ENCODE assay signal across 8 mouse cellular contexts in genomic region chr9:15033568-15034160, GRCm38 (mm10). TPM values are rescaled to one million over a fixed set of nuclear protein-coding genes. Genes with fewer than 3 reads are reported as not detected.
A peak's percentile ranks its signal among the peaks of the same experiment; 100 is the strongest.
DNase-seq lines count a peak whose midpoint lies in the region; ATAC-seq and TF ChIP-seq lines count a peak whose summit lies in the region.

No protein-coding gene starts in this region.

- no peak for TF ChIP-seq POLR2A in kidney, adult 2 months (IDR thresholded peaks at IDR 0.05; ENCODE audit: low read depth, low read length)
- no peak for TF ChIP-seq POLR2A in ES-Bruce4 (IDR thresholded peaks at IDR 0.05; ENCODE audit: insufficient read depth, low read length)

- no peaks in the 10 kb centered on the region for H3K27me3 ChIP-seq in kidney, adult 2 months (replicated peaks; ENCODE audit: control insufficient read depth, insufficient read depth, low read length)
- no peaks in the 10 kb centered on the region for H3K27me3 ChIP-seq in kidney, embryonic 16.5 days (ENCODE audit: insufficient read depth, low read length)
- H3K27me3 ChIP-seq in ES-Bruce4 (ENCODE audit: control insufficient read depth, insufficient read depth, low read length, poor library complexity, severe bottlenecking), result no peaks in the 10 kb centered on the region

- no peak for ATAC-seq in kidney, embryonic 16.5 days (ENCODE audit: low FRiP score, low TSS enrichment)
- peak; percentile 38 for ATAC-seq in inflammation-experienced regulatory T-cells, adult 6 months
- ATAC-seq in erythroblast, adult 5-6 weeks (replicated peaks; ENCODE audit: low FRiP score, poor library complexity, severe bottlenecking), result no peak

- no peak overlapping the region for H3K4me2 ChIP-seq in kidney, embryonic 16.5 days (replicated peaks; ENCODE audit: low read depth, low read length)

- TF ChIP-seq EP300 in ES-Bruce4 (IDR thresholded peaks at IDR 0.05; ENCODE audit: insufficient read depth, low read depth, low read length), result no peak

- WGBS in kidney, adult 2 months, result 67% methylated on average over 5 of the region's 5 CpGs
- WGBS in kidney, embryonic 16.5 days, result 78% methylated on average over 5 of the region's 5 CpGs

- peak; percentile 62 for TF ChIP-seq CTCF in kidney, adult 2 months (conservative IDR thresholded peaks at IDR 0.05; ENCODE audit: insufficient read depth, insufficient read length, low read depth, low read length)
- TF ChIP-seq CTCF in ES-Bruce4 (IDR thresholded peaks at IDR 0.05; ENCODE audit: low read depth, low read length), result peak; percentile 56

- DNase-seq in adrenal gland, adult 2 months, result peak; percentile 51
- no peak for DNase-seq in adrenal gland, adult 8-10 months
- DNase-seq in kidney, adult 2 months, result peak; percentile 42
- DNase-seq in testis, postnatal 10 days (ENCODE audit: low spot score), result peak; percentile 60

- H3K27ac ChIP-seq in kidney, adult 2 months (ENCODE audit: insufficient read depth, low read depth, low read length), result no peak overlapping the region
- no peak overlapping the region for H3K27ac ChIP-seq in kidney, embryonic 16.5 days (ENCODE audit: low read length)
- no peak overlapping the region for H3K27ac ChIP-seq in ES-Bruce4 (ENCODE audit: insufficient read depth, low read length)

- no peaks in the 10 kb centered on the region for H3K4me1 ChIP-seq in kidney, adult 2 months (ENCODE audit: control insufficient read depth, insufficient read depth, low read length)
- peaks cover 14% of the 10 kb centered on the region; the same call in 1 of the 2 replicates for H3K4me1 ChIP-seq in kidney, embryonic 16.5 days (ENCODE audit: insufficient read depth, low read length)
- H3K4me1 ChIP-seq in ES-Bruce4 (ENCODE audit: control insufficient read depth, insufficient read depth, low read length), result no peaks in the 10 kb centered on the region

- no peaks in the 10 kb centered on the region for H3K36me3 ChIP-seq in kidney, adult 2 months (ENCODE audit: control insufficient read depth, insufficient read depth, low read length)
- H3K36me3 ChIP-seq in kidney, embryonic 16.5 days (ENCODE audit: insufficient read depth, low read length), result no peaks in the 10 kb centered on the region
- no peaks in the 10 kb centered on the region for H3K36me3 ChIP-seq in ES-Bruce4 (ENCODE audit: control insufficient read depth, insufficient read depth, low read length, poor library complexity, severe bottlenecking)

- no peak overlapping the region for H3K9ac ChIP-seq in kidney, embryonic 16.5 days (replicated peaks; ENCODE audit: low read length)
- H3K9ac ChIP-seq in ES-Bruce4 (ENCODE audit: low read depth, poor library complexity, severe bottlenecking), result no peak overlapping the region

- no peak overlapping the region for H3K4me3 ChIP-seq in kidney, adult 2 months (ENCODE audit: insufficient read depth, low read depth, low read length)
- no peak overlapping the region for H3K4me3 ChIP-seq in kidney, embryonic 16.5 days (ENCODE audit: low read length)
- H3K4me3 ChIP-seq in ES-Bruce4 (ENCODE audit: low read depth, low read length), result no peak overlapping the region

- no peaks in the 10 kb centered on the region for H3K9me3 ChIP-seq in kidney, embryonic 16.5 days (ENCODE audit: low read length)
- H3K9me3 ChIP-seq in ES-Bruce4 (replicated peaks; ENCODE audit: control insufficient read depth, insufficient read depth, low read length, poor library complexity, severe bottlenecking), result no peaks in the 10 kb centered on the region

RNA-seq across cellular contexts. Expression of gene Panx1, which starts 11.6 kb away (rescaled TPM):
- 10 to 100 TPM in 1 of 2 experiments, 1 to 10 TPM in 1; 7.1 to 10.1 TPM for total RNA-seq in adrenal gland, adult 2 months (2021)
- 21.1 and 27.5 TPM in 2 replicates for polyA plus RNA-seq in adrenal gland, adult 2 months (2012; rRNA removed)
- 10 to 100 TPM in 2 of 4 experiments, 1 to 10 TPM in 2; 6.7 to 11.5 (median 9.9) TPM for total RNA-seq in adrenal gland, adult 8-10 months (2022)
- 4.4 and 7.3 TPM in 2 replicates for polyA plus RNA-seq in kidney, adult 2 months (2012; rRNA removed)
- 40.7 and 42.6 TPM in 2 replicates for polyA plus RNA-seq in kidney, embryonic 16.5 days (2015; fragmentation: Nextera tagmentation; extraction: Ambion mirVana)
- 13.5 and 15.2 TPM in 2 replicates for polyA plus RNA-seq in ES-Bruce4 (2011; ENCODE audit: insufficient read depth, insufficient read length, low read depth, missing spikeins)
- 10 to 100 TPM; 21.8 to 27.3 (median 22.6) TPM for polyA plus RNA-seq in inflammation-experienced regulatory T-cells, adult 6 months (2017; shearing (Covaris generic))
- total RNA-seq in erythroblast, adult 5-6 weeks (2015; ENCODE audit: low replicate concordance), result 0.42 and 0.77 TPM in 2 replicates
- total RNA-seq in erythroblast, adult 5-6 weeks (2017; ENCODE audit: low replicate concordance), result 0.42 and 1.3 TPM in 2 replicates
